9 mouse cellular contexts compared by ENCODE assay signal in genomic region chr5:76565321-76565720, GRCm38 (mm10). TPM values are rescaled to one million over a fixed set of nuclear protein-coding genes. Genes with fewer than 3 reads are reported as not detected.
DNase-seq lines count a peak whose midpoint lies in the region; ATAC-seq and TF ChIP-seq lines count a peak whose summit lies in the region.
"Had no signal": no experiment of that assay in that cellular context is flagged by ENCODE, and none has a peak within 500 bp of the region (broad histone marks: within the 10 kb centered on the region; RNA-seq: fewer than 3 reads in every experiment).

No protein-coding gene starts in this region.

- no peaks in the 10 kb centered on the region for H3K27me3 ChIP-seq in CH12.LX (replicated peaks)
- no peaks in the 10 kb centered on the region for H3K27me3 ChIP-seq in stomach, postnatal 0 days (ENCODE audit: control insufficient read depth, insufficient read depth, low read length)
- H3K27me3 ChIP-seq: stomach, embryonic 15.5 days had no signal

- peak; percentile 97 to 99 for TF ChIP-seq CTCF in CH12.LX (conservative IDR thresholded peaks at IDR 0.05 in 1 of 2, IDR thresholded peaks at IDR 0.05 in 1 of 2; ENCODE audit: low read depth in 2 of 2, low read length in 2 of 2)
- peak; percentile 100 for TF ChIP-seq CTCF in bone marrow, adult 2 months (IDR thresholded peaks at IDR 0.05; ENCODE audit: control insufficient read depth, insufficient read depth, low read length)
- TF ChIP-seq CTCF in stomach, postnatal 0 days (IDR thresholded peaks at IDR 0.05; ENCODE audit: low read depth), result peak; percentile 99

- H3K9ac ChIP-seq in CH12.LX (ENCODE audit: insufficient read depth, low read depth), result no peak overlapping the region
- H3K9ac ChIP-seq in stomach, postnatal 0 days (ENCODE audit: low read length), result no peak overlapping the region
- H3K9ac ChIP-seq: stomach, embryonic 15.5 days had no signal

- dilution Hi-C loops in CH12.LX (cut with MboI; ENCODE audit: extremely low pct_ligation_motif_present, extremely low pct_unique_long_range_greater_than_20kb, low sequenced_read_pairs), result no loop called here

- no peaks in the 10 kb centered on the region for H3K79me2 ChIP-seq in CH12.LX (replicated peaks; ENCODE audit: control insufficient read depth, extremely low read depth, insufficient read depth, poor library complexity, severe bottlenecking)

- H3K4me3 ChIP-seq in CH12.LX (replicated peaks in 1 of 3; ENCODE audit: low read depth in 2 of 3, low read length in 2 of 3, poor library complexity in 1 of 3), result no peak overlapping the region
- no peak overlapping the region for H3K4me3 ChIP-seq in bone marrow, adult 2 months (replicated peaks; ENCODE audit: control insufficient read depth, low read depth, low read length)
- no peak overlapping the region for H3K4me3 ChIP-seq in stomach, postnatal 0 days (ENCODE audit: low read depth, low read length)
- H3K4me3 ChIP-seq: stomach, embryonic 15.5 days had no signal

- no peaks in the 10 kb centered on the region for H3K4me1 ChIP-seq in CH12.LX (ENCODE audit: control insufficient read depth in 1 of 2, insufficient read depth in 2 of 2)
- no peaks in the 10 kb centered on the region for H3K4me1 ChIP-seq in bone marrow, adult 2 months (ENCODE audit: control insufficient read depth, insufficient read depth, low read length)
- H3K4me1 ChIP-seq in stomach, postnatal 0 days (replicated peaks; ENCODE audit: control insufficient read depth, insufficient read depth), result no peaks in the 10 kb centered on the region
- H3K4me1 ChIP-seq: stomach, embryonic 15.5 days had no signal

- H3K27ac ChIP-seq in CH12.LX (ENCODE audit: insufficient read depth, low read depth), result no peak overlapping the region
- no peak overlapping the region for H3K27ac ChIP-seq in bone marrow, adult 2 months (ENCODE audit: control insufficient read depth, insufficient read depth, low read depth, low read length, poor library complexity)
- H3K27ac ChIP-seq in stomach, postnatal 0 days (replicated peaks), result no peak overlapping the region
- H3K27ac ChIP-seq: stomach, embryonic 15.5 days had no signal

- peaks cover 43 to 78% of the 10 kb centered on the region in 2 experiments for H3K36me3 ChIP-seq in CH12.LX (replicated peaks in 1 of 2; ENCODE audit: control insufficient read depth in 1 of 2, insufficient read depth in 1 of 2, low read length in 1 of 2)
- peaks cover 5% of the 10 kb centered on the region; the same call in 1 of the 2 replicates for H3K36me3 ChIP-seq in stomach, postnatal 0 days (ENCODE audit: control insufficient read depth, insufficient read depth, low read length)

- in situ Hi-C loops in CH12.LX (cut with MboI; ENCODE audit: low pct_ligation_motif_present, low pct_unique_long_range_greater_than_20kb, low sequenced_read_pairs), result no loop called here

- WGBS in bone marrow, adult 2 months, result 24% methylated on average over 3 of the region's 3 CpGs
- 33% methylated on average over 3 of the region's 3 CpGs for whole genome bisulfite sequencing in stomach, postnatal 0 days

- no peak for TF ChIP-seq POLR2A in CH12.LX (IDR thresholded peaks at IDR 0.05; ENCODE audit: low read depth, low read length)
- no peak for TF ChIP-seq POLR2A in bone marrow, adult 2 months (IDR thresholded peaks at IDR 0.05; ENCODE audit: borderline replicate concordance, control insufficient read depth, low read depth, low read length)

- no peaks in the 10 kb centered on the region for H3K9me3 ChIP-seq in CH12.LX (replicated peaks; ENCODE audit: low read length)
- H3K9me3 ChIP-seq in stomach, postnatal 0 days (ENCODE audit: control insufficient read depth, low read length), result no peaks in the 10 kb centered on the region
- H3K9me3 ChIP-seq: stomach, embryonic 15.5 days had no signal

- TF ChIP-seq RAD21 in CH12.LX (IDR thresholded peaks at IDR 0.05; ENCODE audit: low read depth, low read length), result peak; percentile 43

- no peak; the same call in 1 of the 2 replicates for ATAC-seq in stomach, postnatal 0 days (ENCODE audit: low FRiP score, low TSS enrichment)

- no peak for TF ChIP-seq EP300 in CH12.LX (IDR thresholded peaks at IDR 0.05; ENCODE audit: low read length)
- TF ChIP-seq EP300 in stomach, postnatal 0 days (optimal IDR thresholded peaks at IDR 0.05), result no peak

- peak; percentile 52 for DNase-seq in heart, adult 8-10 months (ENCODE audit: low spot score)
- no peak for DNase-seq in heart, postnatal 25 days (ENCODE audit: low spot score)
- peak; percentile 74 for DNase-seq in CH12.LX (ENCODE audit: extremely low read depth)
- DNase-seq in gastrocnemius, postnatal 10 days, result peak; percentile 57
- DNase-seq in layer of hippocampus, postnatal 36 days, result peak; percentile 22 to 43
- DNase-seq in monocyte, adult 2 months (ENCODE audit: low read depth in 1 of 2, low spot score in 2 of 2), result peak; percentile 16 to 58
- DNase-seq in stomach, postnatal 0 days (ENCODE audit: low spot score), result peak; percentile 70

- H3K4me2 ChIP-seq in CH12.LX (ENCODE audit: insufficient read depth, low read depth, poor library complexity, severe bottlenecking), result no peak overlapping the region
- H3K4me2 ChIP-seq in stomach, postnatal 0 days (replicated peaks; ENCODE audit: low read depth), result no peak overlapping the region
- H3K4me2 ChIP-seq: stomach, embryonic 15.5 days had no signal

- intact Hi-C loops in heart, postnatal 25 days (cut with DNase I), result no loop called here

TF ChIP-seq in CH12.LX, 34 proteins besides CTCF, POLR2A, EP300 and RAD21:
- TF ChIP-seq ZMIZ1 (IDR thresholded peaks at IDR 0.05; ENCODE audit: low read depth, low read length), result no peak
- TF ChIP-seq NELFE (IDR thresholded peaks at IDR 0.05; ENCODE audit: low read depth, low read length), result peak; percentile 71; the same call in 1 of the 2 replicates
- TF ChIP-seq NRF1 (IDR thresholded peaks at IDR 0.05; ENCODE audit: low read depth, low read length), result no peak
- TF ChIP-seq MAFK (IDR thresholded peaks at IDR 0.05; ENCODE audit: insufficient replicate concordance, low read length), result peak; percentile 65
- TF ChIP-seq MYC (IDR thresholded peaks at IDR 0.05; ENCODE audit: low read depth, low read length), result peak; percentile 84
- TF ChIP-seq BHLHE40 (IDR thresholded peaks at IDR 0.05; ENCODE audit: low read depth, low read length), result peak; percentile 7; the same call in 1 of the 2 replicates
- peak; percentile 24; the same call in 1 of the 2 replicates for TF ChIP-seq JUND (conservative IDR thresholded peaks at IDR 0.05; ENCODE audit: low read depth, low read length)
- no peak for TF ChIP-seq MAZ (IDR thresholded peaks at IDR 0.05; ENCODE audit: low read depth, low read length)
- no peak for TF ChIP-seq PAX5 (IDR thresholded peaks at IDR 0.05; ENCODE audit: low read length)
- no peak for TF ChIP-seq ZKSCAN1 (IDR thresholded peaks at IDR 0.05; ENCODE audit: borderline replicate concordance, low read depth, low read length)
- peak; percentile 90 for TF ChIP-seq MAX (IDR thresholded peaks at IDR 0.05; ENCODE audit: low read length)
- TF ChIP-seq USF2 (conservative IDR thresholded peaks at IDR 0.05; ENCODE audit: low read depth, low read length), result no peak
- no peak for TF ChIP-seq SIN3A (IDR thresholded peaks at IDR 0.05; ENCODE audit: low read length)
- TF ChIP-seq HCFC1 (IDR thresholded peaks at IDR 0.05; ENCODE audit: low read depth, low read length), result no peak
- no peak for TF ChIP-seq TCF12 (IDR thresholded peaks at IDR 0.05; ENCODE audit: low read depth, low read length)
- no peak for TF ChIP-seq ELF1 (IDR thresholded peaks at IDR 0.05; ENCODE audit: low read depth, low read length)
- no peak for TF ChIP-seq CHD2 (IDR thresholded peaks at IDR 0.05; ENCODE audit: low read length)
- no peak for TF ChIP-seq KAT2A (IDR thresholded peaks at IDR 0.05; ENCODE audit: insufficient replicate concordance, low read length)
- TF ChIP-seq JUN (IDR thresholded peaks at IDR 0.05; ENCODE audit: insufficient read depth, low read depth, low read length), result no peak
- TF ChIP-seq ETS1 (conservative IDR thresholded peaks at IDR 0.05; ENCODE audit: low read depth, low read length), result no peak
- TF ChIP-seq SMC3 (IDR thresholded peaks at IDR 0.05; ENCODE audit: low read depth, low read length), result peak; percentile 80
- TF ChIP-seq MXI1 (IDR thresholded peaks at IDR 0.05; ENCODE audit: low read depth, low read length), result no peak
- no peak for TF ChIP-seq USF1 (IDR thresholded peaks at IDR 0.05; ENCODE audit: low read depth, low read length)
- no peak for TF ChIP-seq E2F4 (IDR thresholded peaks at IDR 0.05; ENCODE audit: insufficient replicate concordance, low read depth, low read length)
- TF ChIP-seq TBP (conservative IDR thresholded peaks at IDR 0.05; ENCODE audit: low read depth, low read length), result no peak
- TF ChIP-seq IRF4 (IDR thresholded peaks at IDR 0.05; ENCODE audit: low read depth, low read length), result no peak

RNA-seq across cellular contexts. Expression of gene Cep135, which starts 23.2 kb away (rescaled TPM):
- total RNA-seq in heart, adult 8-10 months (2022), result 1 to 10 TPM; 2.7 to 3.2 (median 2.9) TPM
- 1 to 10 TPM; 3.0 to 3.5 TPM for total RNA-seq in heart, postnatal 25 days (2021)
- total RNA-seq in CH12.LX (2012; rRNA removed) (8.0 and 10.3 TPM in 2 replicates), CH12.LX (2014; rRNA removed) (11.9 and 12.1 TPM in 2 replicates)
- polyA plus RNA-seq in CH12.LX (2012; ENCODE audit: insufficient read length, low read depth), result 11.7 and 12.0 TPM in 2 replicates
- polyA plus RNA-seq in bone marrow, adult 2 months (2011; ENCODE audit: insufficient read depth, insufficient read length, low replicate concordance, missing spikeins), result 7.7 and 8.6 TPM in 2 replicates
- total RNA-seq in gastrocnemius, postnatal 10 days (2021), result 1 to 10 TPM; 2.6 to 3.3 TPM
- 1 to 10 TPM; 6.4 to 7.2 TPM for total RNA-seq in layer of hippocampus, postnatal 36 days (2021)
- polyA plus RNA-seq in stomach, postnatal 0 days (2015; fragmentation: Nextera tagmentation; extraction: Ambion mirVana), result 1.7 and 1.9 TPM in 2 replicates

RNA-seq across cellular contexts. Expression of gene Exoc1, which starts 36.2 kb away (rescaled TPM):
- 10 to 100 TPM; 10.4 to 13.5 (median 10.8) TPM for total RNA-seq in heart, adult 8-10 months (2022)
- total RNA-seq in heart, postnatal 25 days (2021), result 10 to 100 TPM; 13.1 to 14.0 TPM
- total RNA-seq in CH12.LX (2012; rRNA removed) (26.6 and 32.9 TPM in 2 replicates), CH12.LX (2014; rRNA removed) (30.4 and 41.3 TPM in 2 replicates)
- 32.6 and 36.2 TPM in 2 replicates for polyA plus RNA-seq in CH12.LX (2012; ENCODE audit: insufficient read length, low read depth)
- polyA plus RNA-seq in bone marrow, adult 2 months (2011; ENCODE audit: insufficient read depth, insufficient read length, low replicate concordance, missing spikeins), result 16.1 and 41.8 TPM in 2 replicates
- 10 to 100 TPM; 14.4 to 21.5 TPM for total RNA-seq in gastrocnemius, postnatal 10 days (2021)
- 10 to 100 TPM; 55.9 to 57.4 TPM for total RNA-seq in layer of hippocampus, postnatal 36 days (2021)
- polyA plus RNA-seq in stomach, postnatal 0 days (2015; fragmentation: Nextera tagmentation; extraction: Ambion mirVana), result 14.7 and 15.1 TPM in 2 replicates
